Mouse (Mus musculus): ENCODE results near the gene Gpr183. TPM values are rescaled to one million over a fixed set of nuclear protein-coding genes. Genes with fewer than 3 reads are reported as not detected.

The Gpr183 gene
- total RNA-seq, 2 experiments from 2014 or later, result 1.3 TPM

DNA sequence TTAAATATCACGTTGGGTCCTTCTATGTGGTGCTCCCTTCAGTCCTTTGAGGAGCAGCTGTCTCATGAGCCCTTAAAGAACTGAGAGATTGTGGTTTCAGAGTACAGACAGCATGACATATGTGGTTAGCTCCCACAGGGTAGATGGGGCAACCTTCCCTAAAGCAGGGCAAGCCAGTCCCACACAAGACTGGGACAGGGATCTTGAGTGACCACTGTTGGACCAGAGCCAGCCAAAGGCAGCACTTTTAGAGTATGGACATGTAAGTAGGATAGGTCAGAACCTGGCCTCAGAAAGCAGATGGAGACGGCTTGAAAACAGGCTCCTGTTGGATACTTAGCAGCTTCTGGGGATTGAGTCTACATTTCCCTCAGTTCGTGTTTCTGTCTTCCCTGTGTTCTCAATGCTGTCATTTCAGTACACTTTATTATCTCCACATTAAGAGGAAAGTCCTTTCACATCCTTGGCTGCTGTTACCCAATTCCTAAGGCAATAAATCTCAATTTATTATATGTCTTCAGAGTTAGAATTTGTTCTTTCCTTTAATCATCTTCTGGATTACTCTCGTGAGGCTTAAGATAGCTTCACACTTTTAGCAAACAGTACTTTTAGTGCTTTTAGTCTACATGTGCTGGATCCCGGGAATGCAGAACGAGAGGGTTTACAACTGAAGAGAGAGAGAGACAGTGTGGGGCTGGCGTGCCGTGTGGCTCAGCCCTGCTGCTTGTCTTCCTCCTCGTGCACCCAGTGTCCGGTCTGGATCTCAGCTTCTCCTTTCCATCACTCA is 6.1 kb downstream of the Gpr183 start:
- intact Hi-C loops (cut with DNase I), result no loop called here
- DNase-seq, result peak in 1 of 2 experiments; percentile 14

DNA sequence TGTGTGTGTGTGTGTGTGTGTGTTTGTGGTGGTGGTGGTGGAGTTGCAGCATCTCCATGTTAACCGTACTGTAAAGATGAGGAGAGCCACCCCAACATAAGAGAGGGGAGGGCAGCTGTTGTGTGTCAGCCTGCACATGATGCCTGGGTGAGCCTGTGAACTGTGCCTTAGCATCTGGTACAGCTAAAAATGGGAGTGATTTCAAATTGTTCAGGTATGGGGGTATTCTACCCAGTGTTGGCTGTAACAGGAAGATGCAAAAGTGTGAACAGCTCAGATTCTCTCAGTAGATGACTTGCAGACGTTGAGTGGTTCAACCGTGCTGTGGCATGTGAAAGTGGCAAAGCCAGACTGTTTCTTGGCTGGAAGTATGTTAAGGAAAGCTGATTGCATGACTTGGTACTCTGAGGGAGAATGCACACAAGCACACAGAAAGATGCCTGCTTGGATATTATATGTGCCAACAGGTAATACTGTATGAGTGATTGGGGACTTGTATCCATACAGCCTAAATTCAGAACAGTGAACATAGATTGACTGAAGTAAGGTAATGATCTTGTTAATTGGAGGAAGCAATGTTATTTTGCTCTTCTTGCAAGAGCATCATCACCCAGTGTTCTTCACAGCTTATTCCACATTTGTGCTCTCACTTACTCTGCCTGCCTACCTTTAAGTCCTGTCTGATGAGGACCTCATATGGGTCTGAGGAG is 6.8 kb downstream of the Gpr183 start:
- intact Hi-C loops (cut with DNase I), result no loop called here
- no peak for DNase-seq

DNA sequence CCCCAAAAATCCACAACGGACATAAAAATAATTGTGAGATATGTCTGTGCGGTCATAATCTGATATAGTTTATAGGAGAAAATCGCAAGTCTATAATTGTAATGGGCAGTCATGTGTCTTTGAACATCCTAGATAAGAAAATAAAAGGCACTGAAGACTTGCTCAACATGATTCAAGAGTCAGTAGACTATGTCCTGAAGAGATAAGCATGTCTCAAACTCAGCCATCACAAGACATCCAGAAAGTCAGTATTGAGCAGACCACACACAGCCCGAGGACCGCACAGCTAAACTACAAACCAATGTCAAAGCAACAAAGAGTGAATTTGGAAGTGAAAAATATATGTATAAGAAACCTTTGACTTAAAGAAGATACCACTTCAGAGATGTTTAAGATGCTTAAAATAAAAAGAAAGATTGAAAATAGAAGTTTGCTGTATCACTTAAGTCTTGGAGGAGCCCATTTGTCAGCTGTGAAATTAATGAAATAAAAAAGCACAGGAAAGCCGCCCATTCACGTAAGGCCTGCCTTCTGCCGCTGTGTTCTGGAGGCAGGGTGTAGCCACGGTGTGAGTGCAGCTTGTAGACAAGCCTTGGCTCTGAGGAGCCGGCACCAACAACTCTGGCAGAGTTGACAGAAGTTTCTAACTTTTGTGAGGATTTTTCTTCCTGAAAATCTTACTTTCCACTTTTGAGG is 7.7 kb downstream of the Gpr183 start:
- no peak for DNase-seq
- intact Hi-C loops (cut with DNase I), result no loop called here

DNA sequence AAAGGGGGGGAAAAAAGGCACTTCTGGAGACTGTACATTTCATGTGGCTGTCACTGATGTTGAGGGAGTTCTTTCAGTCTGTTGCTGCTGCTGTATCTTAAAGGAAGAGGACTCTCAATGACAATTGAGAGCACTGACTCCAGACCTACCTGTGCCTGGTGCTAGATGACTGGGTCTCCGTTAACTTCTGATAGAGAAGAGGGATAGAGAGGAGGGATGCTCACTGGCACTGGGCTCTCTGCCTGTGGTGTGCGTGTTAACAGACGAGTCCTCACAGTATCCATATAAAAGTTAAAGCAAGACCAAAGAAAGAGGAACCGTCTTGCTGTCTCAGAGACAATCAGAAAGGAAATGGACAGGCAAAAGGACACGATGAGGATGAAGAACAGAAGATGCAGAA is 8.7 kb downstream of the Gpr183 start:
- intact Hi-C loops (cut with DNase I), result no loop called here
- no peak for DNase-seq

DNA sequence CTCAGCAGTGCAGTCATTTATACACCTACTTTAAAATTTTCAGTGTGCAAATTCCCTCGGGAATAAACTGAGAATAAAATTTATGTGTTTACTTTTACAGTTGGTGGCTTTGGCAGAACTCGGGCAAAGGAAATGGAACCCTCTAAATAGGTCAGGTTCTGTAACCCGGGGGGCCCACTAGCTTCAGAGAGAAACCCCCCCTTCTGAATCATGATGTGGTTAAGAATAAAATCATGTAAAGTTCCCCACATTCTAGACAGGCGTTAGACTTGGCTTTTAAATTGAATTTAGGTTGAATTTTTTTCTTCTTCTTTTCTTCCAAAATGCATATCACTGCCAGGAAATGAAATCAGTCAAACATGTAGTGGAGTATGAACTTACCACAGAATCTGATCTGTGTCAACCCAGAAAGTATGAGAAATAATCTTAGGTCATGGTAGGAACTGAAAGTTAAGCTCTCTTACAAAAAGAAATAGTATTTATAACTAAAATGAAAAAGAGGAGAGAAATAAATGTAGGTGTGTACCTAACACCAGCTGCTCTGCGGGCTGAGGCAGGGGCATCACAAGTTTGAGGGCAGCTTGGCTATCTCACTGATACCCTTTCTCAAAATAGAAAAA is 9.7 kb downstream of the Gpr183 start:
- DNase-seq, result no peak
- intact Hi-C loops (cut with DNase I), result no loop called here

DNA sequence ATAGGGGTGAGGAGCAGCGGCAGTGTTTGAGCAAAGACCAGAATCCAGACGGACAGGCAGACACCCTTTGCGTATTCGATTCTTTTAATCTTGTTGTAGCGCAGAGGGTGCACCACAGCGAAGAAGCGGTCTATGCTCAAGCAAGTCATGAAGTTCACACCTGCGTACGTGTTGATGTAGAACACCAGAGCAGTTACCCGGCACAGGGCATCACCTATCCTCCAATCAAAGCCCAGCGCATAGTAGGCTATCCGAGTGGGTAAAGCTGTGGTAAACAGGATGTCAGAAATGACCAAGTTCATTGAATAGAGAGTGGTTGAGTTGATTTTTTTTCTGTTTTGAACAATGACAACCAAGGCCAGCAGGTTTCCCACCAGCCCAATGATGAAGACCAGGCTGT is 10.4 kb downstream of the Gpr183 start:
- intact Hi-C loops (cut with DNase I), result no loop called here
- DNase-seq, result no peak

DNA sequence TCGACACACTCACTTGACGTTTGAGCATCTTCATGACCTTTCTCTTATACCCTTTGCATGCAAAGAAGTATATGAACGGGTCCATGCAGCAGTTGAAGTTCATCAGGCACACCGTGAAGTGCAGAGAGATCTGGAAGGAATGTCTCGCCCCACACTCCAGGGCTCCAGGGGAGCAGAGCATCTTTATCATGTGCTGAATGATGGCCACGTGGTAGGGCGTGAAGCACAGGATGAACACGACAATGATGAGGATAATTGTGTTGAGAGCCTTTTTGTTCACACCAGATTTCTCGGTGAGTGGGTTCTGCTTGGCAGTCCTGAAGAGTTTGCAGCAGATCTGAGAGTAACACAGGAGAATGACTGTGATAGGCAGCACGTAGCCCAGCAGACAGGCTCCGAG is 10.9 kb downstream of the Gpr183 start:
- intact Hi-C loops (cut with DNase I), result no loop called here
- DNase-seq, result no peak

DNA sequence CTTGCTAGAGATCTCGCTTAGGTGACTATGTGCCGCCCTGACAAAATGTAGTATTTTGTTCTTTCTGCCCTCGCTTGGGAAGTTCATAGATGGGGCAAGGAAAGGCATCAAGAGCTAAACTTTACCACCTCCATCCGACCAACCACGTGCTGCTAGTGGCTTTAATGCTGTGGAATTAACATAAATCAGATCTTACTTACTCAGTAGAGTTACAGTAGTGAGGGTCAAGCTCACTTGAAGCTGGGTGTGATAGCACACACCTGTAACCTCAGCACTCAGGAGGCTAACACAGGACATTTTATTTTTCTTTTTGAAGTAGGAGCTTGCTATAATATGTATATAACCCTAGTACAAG is 13.0 kb downstream of the Gpr183 start:
- intact Hi-C loops (cut with DNase I), result no loop called here
- DNase-seq, result no peak

DNA sequence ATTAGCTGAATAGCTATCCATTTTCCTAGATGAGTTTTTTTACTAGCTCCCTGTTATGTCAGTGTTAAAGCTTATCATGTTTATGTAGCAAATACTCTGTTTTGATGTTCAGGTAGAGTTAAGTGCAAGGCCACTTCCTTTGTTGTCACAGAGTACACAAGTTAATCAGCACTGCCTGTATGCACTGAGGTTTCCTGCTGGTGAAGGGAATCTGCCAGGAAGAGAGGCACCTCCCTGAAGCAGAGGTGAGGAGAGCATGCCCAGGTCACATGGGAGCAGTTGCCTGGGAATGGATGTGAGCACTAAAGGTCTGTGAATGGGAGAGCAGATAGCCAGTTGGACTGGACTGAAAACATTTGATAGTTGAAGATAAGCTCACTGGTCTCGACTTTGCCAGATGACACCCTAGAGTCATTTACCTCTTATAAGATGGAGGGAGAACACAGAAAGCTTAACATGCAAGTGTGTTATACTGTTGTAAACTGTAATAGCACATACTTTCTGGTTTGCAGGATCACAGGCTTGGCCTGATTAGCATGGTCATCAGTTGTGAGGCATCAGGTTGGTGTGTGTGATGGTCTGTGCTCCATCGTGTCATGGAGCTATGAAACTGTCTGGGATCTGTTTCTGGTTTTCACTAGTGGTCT is 13.5 kb downstream of the Gpr183 start:
- intact Hi-C loops (cut with DNase I), result no loop called here

DNA sequence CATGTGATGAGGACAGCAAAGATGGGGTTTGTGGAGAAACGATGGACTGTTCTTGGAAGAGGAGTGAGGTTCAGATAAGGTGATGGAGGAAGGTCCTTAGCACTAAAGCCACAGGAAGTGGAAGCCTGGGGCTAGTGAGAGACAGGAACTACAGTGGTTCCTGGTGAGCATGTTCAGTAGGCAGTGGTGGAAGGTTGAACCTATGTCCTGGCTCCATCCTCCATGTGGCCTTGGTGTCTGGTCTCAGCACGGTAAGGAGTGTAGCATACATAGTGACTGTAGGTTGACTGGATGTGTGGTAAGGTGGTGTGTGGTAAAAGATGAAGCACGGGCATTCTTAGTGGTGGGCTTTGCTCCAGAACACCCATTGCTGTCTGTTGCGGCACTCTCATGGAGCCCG is 15.1 kb downstream of the Gpr183 start:
- DNase-seq, result no peak
- intact Hi-C loops (cut with DNase I), result no loop called here

More for the DNA sequence above, 13.5 kb downstream of the Gpr183 start:
- DNase-seq, result no peak

DNA sequence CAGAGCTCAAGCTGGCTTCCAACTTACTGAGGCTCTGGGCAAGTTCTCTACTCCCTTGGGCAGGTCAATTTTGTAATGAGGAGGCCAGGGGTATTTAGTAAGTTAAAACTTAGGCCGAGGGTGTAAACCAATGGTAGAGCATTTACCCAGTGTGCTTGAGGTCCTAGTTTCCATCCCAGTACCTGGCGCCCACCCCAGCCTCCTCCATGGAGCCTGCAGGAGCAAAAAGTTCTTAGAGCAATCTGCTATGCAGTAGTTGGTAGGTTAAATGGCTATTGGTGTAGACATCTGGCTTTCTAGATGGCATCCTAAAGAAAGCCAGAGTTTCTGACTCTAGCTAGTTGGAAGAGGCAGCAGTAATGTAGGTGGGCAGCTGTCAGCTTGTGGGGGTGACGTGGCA is 15.6 kb downstream of the Gpr183 start:
- intact Hi-C loops (cut with DNase I), result no loop called here
- DNase-seq, result no peak

DNA sequence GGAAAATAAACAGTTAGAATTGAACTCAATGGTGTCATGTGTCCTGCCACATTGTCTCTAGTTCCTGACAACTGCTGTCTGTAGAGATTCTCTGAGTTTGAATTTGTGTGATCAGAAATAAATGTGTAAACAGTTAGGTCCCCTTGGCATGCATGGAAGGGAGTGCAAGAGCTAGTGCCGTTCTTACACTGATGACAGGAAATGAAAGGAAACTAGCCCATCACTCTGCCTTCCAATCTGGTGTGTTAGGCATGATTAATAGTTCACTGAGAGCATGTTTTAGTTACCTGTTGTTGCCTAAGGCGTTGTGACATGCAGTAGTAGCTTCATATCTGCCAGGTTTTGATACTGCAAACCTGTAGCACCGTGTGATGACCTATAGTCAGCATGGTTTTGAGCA is 17.0 kb downstream of the Gpr183 start:
- DNase-seq, result no peak
- intact Hi-C loops (cut with DNase I), result no loop called here

DNA sequence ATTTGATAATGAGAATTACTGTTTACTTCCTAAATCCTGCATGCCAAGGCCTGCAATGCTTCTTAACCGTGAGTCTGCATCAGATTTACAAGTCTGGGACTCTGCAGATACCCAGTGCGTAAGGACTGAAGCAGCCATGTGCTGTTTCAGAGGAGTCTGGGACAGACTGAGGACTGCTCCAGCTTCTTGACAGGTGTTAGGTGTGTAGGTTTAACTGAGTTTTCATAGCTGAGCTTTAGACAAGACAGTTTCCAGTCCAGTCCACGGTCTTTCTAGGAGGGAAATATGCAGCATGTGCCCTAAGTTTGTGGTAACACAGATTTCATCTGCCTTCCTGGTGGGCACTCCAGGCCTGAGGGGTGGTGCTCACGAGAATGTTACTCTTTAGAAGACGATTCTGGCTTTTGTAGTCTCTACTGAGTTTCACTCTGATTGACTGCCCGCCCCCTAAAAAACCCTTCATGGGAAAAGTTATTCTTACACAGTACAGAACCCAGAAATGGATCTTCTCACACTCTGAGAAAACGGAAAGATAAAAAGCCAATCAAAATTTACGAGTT is 17.7 kb downstream of the Gpr183 start:
- intact Hi-C loops (cut with DNase I), result no loop called here
- DNase-seq, result no peak

DNA sequence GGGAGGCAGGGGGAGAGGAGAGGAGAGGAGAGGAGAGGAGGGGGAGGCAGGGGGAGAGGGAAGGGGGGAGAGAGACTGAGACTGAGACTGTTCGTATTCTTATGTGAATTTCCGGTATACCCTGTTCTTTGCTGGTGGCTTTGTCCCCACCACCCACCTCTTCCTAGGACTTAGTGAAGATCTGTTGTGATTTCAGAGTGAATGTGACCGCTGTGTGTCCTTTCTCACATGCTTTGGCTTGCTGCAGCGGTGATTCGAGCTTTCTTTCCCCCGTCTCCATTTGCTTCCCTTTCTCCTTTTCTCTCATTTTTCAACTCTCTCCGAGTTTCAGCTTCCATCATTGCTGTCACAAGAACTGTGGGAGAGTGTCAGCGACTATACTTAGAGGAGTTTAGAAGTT is 18.3 kb downstream of the Gpr183 start:
- intact Hi-C loops (cut with DNase I), result no loop called here

DNA sequence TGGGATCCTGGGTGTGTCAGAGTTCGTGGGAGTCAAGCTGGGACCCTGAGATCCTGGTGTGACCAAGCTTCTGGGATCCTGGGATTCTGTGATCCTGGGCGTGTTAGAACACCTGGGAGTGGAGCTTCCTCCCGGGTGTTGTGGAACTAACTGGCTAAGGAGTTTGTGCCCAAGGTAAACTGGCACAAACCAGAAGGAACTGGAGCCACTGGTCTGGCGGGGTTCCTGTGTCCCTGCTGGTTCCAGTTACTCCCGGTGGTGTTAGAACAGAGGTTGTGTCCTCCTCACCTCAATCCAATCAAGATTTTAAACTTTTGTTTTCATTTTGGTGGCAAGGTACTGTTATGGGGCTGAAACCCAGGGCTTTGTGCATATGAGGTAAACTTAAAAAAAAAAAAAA is 18.9 kb downstream of the Gpr183 start:
- no peak for DNase-seq
- intact Hi-C loops (cut with DNase I), result no loop called here

More for the DNA sequence above, 18.3 kb downstream of the Gpr183 start:
- DNase-seq, result no peak

DNA sequence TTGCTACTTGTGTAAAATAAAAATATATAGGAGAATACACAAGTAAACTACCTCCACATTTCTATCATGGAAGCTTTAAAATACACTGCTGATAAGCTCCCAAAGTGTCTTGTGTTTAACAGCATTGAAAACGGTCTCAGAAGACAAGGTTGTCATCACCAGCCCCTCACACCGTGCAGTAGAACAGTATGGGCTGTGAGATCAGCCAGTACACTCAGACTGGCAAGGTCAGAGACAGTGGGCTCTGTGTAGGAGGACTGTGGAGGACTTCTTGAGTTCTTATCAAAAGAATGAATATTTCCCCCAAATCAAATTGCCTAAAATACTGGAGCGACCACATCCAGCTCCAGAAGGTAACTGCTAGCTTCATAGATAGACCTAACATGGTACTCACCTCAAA is 25.4 kb downstream of the Gpr183 start:
- intact Hi-C loops (cut with DNase I), result loop anchor here (2.0 kb wide), 1 partner anchor 43 kb away; no protein-coding TSS in a partner anchor
- no peak for DNase-seq

DNA sequence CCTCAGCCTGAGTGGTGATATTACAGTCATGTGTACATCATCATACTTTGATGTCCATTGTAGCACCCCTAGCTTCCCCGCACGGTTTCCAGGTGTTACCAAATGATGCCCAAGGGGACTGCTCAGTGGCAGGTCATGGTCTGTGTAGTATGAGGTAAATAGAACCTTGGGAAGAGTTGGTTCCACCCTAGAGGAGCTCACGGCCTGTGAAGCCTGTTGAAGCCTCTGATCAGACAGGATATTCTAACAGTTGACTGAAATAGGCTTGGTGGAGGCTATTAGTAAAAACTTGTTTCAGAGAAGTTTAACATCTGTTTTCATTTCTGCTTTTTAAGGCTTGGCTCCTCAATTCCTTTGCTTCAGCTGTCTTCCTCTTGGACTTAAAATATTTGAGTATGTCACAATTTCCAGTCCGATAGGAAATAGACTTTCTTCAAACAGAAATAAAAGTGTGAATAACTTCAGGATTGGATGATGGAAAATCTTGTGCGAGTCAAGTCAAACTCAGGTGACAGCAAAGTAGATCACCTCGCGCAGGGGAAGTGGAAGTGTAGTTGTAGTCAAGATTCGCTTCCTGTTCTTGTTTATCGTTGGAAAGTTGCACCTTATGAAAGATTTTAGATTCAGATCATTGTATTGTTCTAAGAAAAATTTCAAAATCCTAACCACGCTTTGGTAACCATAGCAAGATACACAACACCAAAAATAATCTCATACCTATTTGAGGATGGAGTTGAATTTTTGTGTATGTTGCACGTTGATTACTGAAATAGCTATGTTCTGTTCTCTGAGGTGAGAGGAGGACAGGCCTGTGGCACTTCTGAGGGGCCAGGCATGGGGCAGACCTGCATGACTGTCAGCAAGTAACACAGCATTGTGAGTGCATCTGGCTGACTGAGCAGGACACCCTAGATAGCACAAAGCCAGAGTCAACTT is 26.5 kb downstream of the Gpr183 start:
- intact Hi-C loops (cut with DNase I), result loop anchor here (2.0 kb wide), 1 partner anchor 44 kb away; no protein-coding TSS in a partner anchor
- DNase-seq, result peak in 1 of 2 experiments; percentile 13

DNA sequence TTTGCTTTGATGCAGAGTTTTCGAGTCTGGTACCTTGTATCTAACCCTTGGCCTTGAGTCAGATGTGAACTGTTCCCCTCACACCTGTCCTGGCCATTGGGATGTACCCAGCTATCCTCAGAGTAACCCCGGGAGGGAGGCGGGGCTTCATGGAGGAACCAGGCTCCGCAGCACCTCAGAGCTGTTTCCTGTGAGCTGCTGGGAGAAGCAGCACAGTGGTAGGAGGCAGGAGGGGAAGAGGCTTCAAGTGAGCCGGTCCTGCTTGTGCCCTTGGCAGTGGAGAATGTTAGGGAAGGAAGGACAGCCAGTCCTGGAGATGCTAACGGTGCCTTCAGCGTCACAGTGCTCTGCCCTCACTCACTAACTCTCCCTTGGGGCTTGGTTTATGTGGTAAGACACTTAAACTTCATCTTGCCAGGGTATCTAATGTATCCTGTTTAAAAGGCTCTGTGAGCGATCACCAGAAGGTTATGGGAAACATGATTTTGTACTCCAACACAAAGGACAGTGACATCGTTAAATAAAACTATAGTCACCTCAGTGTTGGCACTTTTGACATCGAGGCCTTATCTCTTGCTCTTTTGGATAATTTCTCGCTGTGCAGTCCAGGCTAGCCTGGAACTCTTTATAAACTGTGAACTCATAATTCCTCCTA is 27.3 kb downstream of the Gpr183 start:
- intact Hi-C loops (cut with DNase I), result loop anchor here (2.0 kb wide), 1 partner anchor 45 kb away; no protein-coding TSS in a partner anchor
- DNase-seq, result no peak

DNA sequence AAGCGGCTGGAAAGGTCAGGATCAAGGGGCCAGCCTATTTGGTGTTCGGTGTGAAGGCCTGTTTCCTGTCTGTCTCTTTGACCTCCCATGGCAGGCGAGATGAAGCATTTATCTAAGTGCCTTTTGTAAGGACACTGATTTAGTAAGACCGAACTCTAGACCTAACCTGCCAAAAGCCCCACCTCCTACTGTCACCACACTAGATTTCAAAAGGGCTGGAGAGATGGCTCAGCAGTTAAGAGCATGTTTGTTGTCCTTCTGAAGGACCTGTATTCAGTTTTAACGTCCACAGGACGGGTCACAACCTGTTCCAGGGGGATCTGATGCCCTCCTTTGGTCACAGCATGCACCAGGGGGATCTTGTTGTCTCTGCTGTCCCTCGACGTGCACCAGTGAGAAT is 28.1 kb downstream of the Gpr183 start:
- no peak for DNase-seq
- intact Hi-C loops (cut with DNase I), result no loop called here
